Mouse (Mus musculus) heart, postnatal 25 days (tissue): Measurements from ENCODE around the gene Apex2. TPM values are rescaled to one million over a fixed set of nuclear protein-coding genes. Genes with fewer than 3 reads are reported as not detected.
A peak's percentile ranks its signal among the peaks of the same experiment; 100 is the strongest.
"Not testable (repeated sequence)": the region's sequence is repeated elsewhere in the genome, so short reads cannot be mapped to it uniquely, and the experiment has no call there.

Experiments
- DNase-seq: peaks from one replicate; pipeline ENCODE4 v3.0.0; 2022; ENCODE audit warnings: low spot score
- intact Hi-C: fragments of 180-260 bp; cut with DNase I; formaldehyde crosslinking; loops from one replicate; pipeline ENCODE4 v1.15.1; 2025
- microRNA-seq: library from miRNA; unstranded; fragments of <30 nt; microRNA quantifications from one replicate; pipeline ENCODE4 v1.2.0, GENCODE M21; 2022
- total RNA-seq, 2 experiments: library from RNA; stranded (reverse); gene quantifications; 2 replicates each; pipeline ENCODE4 v1.2.3; 2021

Gene Apex2
- total RNA-seq, 2 experiments from 2014 or later, result 4.7 to 6.5 TPM

DNA sequence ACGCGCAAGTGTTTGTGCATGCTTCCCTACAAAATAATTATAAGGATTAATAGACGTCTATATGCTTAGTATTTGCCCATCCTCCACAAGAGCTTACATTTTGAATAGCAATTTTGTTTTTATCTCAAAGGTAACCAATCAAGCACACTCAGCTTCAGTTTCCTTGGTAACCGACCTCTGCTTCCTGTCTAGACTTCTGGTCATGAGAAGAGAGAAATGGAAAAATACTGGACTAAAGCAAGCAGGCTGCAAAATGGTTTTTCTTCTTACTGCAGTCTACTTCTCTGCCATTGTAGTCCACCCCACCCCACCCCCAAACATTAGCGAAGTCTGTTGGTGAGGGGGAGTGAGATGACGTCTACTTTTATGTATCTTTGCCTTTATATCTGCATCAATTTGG lies 78.4 kb downstream of the Apex2 start:
- intact Hi-C loops, result loop anchor here (2.0 to 5.0 kb wide), 4 partner anchors 151 to 1636 kb away; no protein-coding TSS in a partner anchor
- no peak for DNase-seq

DNA sequence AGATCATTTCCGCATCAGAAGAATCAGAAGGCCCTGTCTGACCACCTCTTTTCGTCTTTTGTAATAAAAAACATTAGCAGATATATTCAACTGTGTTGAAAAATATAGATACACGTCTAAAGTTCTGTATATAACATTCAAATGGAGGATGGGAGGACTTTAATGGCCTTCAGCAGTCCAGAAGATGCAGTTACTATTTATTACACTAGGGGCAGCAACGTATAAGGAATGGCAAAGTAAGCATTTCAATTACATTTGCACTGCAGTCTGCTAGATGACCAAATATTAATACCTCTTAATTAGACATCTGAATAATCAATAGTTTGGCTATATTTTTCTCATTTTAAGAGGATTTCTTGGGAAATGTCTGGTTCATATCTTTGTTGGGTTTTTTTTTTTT lies 79.0 kb downstream of the Apex2 start:
- intact Hi-C loops, result loop anchor here (2.0 to 5.0 kb wide), 4 partner anchors 152 to 1637 kb away; no protein-coding TSS in a partner anchor
- no peak for DNase-seq

DNA sequence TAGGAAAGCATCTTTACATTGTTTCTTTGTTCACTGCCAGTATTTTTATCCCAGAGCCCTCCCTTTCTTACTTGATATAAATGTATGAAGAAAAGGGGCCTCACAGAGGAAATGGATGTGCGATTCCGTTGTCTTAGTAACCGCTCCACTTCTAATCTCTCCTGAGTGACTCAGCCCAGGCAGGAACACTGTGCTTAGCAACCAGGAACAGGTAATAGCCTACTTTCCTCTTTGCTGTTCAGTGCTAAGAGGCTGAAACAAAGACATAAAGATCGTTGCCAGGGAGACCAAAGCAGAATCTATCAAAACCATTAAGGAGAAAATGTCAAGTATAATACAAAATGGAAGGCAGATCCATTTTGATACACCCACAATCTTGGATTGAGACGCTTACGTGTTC lies 81.0 kb downstream of the Apex2 start:
- intact Hi-C loops, result no loop called here
- no peak for DNase-seq

DNA sequence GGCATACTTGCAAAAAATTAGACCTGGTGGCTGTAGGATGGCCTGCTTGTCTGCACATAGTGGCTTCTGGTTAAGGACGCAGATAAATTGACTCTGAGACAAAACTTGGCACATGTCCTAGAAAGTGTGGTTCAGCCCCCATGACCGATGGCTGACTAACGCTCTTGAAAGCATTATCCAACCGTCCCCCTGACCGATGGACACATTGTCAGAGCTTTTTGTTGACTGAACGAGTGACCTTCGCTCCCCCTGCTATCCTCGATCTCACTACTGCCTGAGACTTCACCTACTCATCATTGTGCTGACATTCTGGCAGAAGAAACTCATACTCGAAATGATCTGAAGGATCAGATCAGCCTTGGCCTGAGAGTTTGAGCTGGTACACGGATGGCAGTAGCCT lies 101.9 kb downstream of the Apex2 start:
- intact Hi-C loops, DNase-seq: not testable (repeated sequence)

DNA sequence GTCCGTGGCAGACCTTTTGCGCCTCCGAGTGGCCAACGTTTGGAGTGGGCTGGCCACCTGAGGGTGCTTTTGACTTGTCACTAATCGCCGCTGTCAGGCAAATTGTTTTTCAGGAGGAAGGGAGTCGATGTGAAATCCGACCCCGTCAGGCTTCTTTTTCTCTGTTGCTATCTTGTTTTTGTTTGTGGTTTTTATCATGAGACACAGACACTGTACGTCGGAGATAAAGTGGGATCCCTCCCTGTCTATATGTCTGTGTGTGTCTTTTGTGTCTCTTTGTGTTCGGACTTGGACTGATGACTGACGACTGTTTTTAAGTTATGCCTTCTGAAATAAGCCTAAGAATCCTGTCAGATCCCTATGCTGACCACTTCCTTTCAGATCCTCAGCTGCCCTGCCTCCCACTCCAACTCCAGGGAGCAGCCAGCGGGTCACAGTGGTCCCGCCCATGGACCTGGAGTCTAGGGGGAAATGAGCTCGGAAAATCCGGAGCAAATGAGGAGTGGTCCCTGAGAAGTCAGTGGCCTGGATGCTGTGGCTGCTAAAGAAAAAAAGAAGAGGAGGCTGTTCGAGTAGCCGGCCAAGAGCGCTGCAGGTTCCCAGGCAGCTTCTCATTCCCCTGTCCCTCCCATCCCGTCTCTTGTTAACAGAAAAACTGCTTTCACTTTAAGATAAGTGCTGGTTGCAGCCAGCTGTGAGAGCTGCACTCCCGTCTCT lies 103.2 kb downstream of the Apex2 start:
- intact Hi-C loops, DNase-seq: not testable (repeated sequence)

DNA sequence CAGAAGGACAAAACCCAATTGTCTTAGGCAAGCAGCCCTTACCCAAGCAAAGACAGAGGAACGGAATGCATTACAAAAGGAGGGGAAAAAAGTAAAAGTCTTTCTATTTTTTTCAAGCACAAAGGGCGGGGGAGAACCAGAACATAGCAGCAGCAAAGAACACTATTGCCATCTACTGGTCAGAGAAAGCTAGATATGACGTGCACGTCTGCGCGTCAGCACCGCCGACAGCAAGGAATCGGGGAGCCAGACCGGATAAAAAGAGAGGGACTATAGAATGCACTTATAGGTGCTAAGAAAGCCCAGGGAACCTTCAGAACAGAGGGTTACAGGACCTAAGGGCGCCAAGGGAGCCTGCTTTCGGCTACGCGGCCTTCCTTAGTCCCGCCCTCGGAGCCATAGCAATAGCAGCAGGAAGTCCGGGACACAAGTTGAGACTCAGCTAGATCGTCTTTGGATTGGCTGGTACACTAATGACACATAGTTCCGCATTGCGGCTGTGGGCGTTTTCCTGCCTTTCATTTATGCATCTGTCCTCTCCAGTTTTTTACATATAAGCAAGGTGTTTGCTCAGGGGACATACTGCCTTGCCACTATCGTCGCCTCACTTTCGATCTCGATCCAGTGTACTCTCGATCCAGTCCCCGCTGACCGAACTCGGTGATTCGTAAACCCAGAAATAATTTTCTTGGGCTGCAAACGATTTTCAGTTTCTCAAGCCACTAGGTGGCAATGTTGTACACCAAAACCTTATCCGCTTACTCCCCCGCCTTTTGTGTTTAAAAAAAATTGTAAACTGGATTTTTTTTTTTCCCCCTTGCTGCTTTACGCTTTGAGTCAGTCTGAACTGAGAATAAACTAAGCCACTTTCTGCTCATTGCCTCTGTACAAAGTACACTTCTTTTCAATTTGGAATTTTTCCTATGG lies 111.6 kb downstream of the Apex2 start:
- DNase-seq, result peak; percentile 85
- intact Hi-C loops, result no loop called here

DNA sequence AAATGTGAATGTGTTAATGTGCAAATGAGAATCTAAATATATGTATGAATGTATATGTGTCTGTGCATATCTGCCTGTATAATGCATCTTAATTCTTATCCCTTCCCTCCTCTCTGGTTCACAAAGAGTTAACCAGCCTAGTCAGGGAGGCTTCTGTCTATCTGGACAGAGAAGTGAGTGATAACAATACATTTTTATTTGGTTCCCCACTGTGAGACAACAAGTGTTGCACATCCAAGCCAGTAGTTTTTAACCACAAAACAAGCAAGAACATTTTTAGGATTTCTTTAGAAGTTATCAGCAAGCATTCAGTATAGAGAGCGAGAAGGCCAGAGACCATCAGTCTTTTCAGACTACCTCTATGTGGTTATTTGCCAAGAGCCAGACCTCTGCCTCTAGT lies 118.3 kb downstream of the Apex2 start:
- intact Hi-C loops, result no loop called here
- no peak for DNase-seq

Small RNA genes lying within 50 kb of the gene (microRNA-seq; reads per million reads assigned to microRNA genes)
- not detected for gene Mir3620

Other genes with a start within 250 kb of the Apex2 start
- 1 to 10 TPM; 4.2 to 6.2 TPM for gene Tmem29, start 130.7 kb downstream of the Apex2 start, total RNA-seq
- gene Alas2, start 42.5 kb downstream of the Apex2 start, total RNA-seq, result 100 to 1,000 TPM; 144 to 293 TPM
- gene Pfkfb1, start 1.6 kb downstream of the Apex2 start, total RNA-seq, result 1 to 10 TPM; 3.9 to 5.6 TPM
- under 1 TPM; 0.81 to 0.95 TPM for gene Tro, start 67.7 kb upstream of the Apex2 start, total RNA-seq
- gene Maged2, start 224.5 kb upstream of the Apex2 start, total RNA-seq, result 10 to 100 TPM; 30.5 to 32.3 TPM